Mouse (Mus musculus): ENCODE measurements at regions not wholly inside any gene's neighbourhood (a gene's known extent, or its start where the extent isn't known, plus 50 kb on each side); places are given as distances from the start of the nearest gene placed in this dataset.

DNA sequence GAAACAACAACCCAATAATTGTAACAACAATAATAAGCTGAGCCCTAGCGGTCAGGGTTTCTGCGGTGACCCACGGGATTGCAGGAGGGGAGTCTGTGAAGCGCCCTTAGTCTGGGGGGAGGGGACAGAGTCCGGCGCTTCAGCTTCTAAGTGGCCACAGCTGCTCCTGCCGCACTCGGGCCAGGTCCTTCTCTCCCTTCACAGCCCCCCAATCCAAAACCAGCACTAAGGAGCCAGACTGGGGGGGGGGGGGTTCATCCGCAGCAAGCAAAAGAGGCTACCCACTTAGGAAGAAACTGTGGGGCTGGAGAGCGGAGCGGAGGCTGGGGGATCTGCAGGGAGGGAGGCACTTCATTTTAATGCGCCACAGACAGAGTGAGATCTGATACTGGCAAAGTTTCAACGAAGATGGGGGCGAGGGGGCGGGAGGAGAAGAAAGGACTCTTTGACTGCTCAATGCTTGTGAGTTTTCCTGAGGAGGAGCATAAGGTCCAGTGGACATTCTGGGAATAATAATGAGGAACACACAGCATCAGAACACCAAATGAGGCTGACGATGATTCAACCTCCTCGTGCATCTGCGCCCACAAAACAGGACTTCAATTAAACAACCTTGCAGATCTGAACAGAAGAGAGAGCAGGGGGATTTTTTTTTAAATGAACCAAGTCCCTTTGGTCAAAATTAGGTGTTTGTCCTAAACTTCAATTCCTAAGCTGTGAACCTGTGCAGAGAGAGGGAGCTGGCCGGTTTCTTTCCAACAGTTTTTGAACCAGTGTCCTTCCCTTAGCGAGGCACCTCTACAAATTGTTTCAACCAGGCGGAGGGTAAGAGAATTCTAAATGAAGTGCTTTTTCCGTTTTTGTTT, 412.7 kb upstream of the Atp11b start:
- TF ChIP-seq POLR2A (IDR thresholded peaks at IDR 0.05; ENCODE audit: borderline replicate concordance, extremely low read depth, low read depth, low read length) (no peak), CTCF (IDR thresholded peaks at IDR 0.05; ENCODE audit: insufficient read depth, low read length) (no peak)
- Histone ChIP-seq H3K4me3 (replicated peaks; ENCODE audit: extremely low read depth, low read depth, low read length) (no peak overlapping the region), H3K4me1 (ENCODE audit: control insufficient read depth, insufficient read depth, low read length) (no peaks in the 10 kb centered on the region)
- WGBS: 8% methylated on average over 22 of the region's 22 CpGs
- no peak for DNase-seq

DNA sequence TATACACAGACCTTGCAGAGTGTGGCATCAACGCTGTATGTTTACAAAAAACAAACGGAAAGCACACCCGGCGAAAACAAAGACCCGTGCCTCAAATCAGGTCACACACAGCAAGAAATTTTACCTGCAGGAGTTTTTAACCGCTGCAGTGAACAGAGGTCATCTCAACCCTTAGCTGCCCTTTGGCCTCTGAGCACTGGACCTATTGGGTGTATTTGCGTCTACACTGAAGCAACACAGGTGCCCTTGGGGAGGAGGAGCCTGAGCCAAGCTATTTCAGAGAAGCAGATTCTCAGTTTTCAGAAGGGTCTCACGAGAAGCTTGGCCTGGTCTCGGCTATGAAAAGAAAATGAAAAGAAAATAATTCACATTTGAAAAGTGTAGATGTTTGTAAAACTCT, 412.1 kb upstream of the Atp11b start:
- TF ChIP-seq POLR2A (IDR thresholded peaks at IDR 0.05; ENCODE audit: borderline replicate concordance, extremely low read depth, low read depth, low read length) (no peak), CTCF (IDR thresholded peaks at IDR 0.05; ENCODE audit: insufficient read depth, low read length) (no peak)
- H3K4me3 ChIP-seq (replicated peaks; ENCODE audit: extremely low read depth, low read depth, low read length): no peak overlapping the region
- WGBS: 29% methylated on average over 9 of the region's 9 CpGs
- no peak for DNase-seq
- H3K4me1 ChIP-seq (ENCODE audit: control insufficient read depth, insufficient read depth, low read length): no peaks in the 10 kb centered on the region

DNA sequence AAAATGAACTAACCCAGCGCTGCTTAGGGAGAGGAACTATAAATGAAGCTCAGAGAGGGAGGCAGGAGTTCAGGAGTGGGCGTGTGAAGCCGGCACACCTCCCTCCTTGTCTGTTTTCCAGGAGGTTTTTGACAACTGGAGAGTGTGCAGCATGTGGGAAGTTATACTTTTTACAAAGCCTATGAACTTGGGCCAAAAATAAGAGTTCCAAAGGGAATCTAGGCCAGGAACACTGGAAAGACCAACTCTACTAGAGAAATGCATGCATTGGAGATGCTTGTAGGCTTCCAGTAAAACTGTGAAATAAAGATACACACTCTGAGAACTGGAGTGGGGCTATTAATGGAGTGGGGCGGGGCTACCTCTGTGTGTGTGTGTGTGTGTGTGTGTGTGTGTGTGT, 411.3 kb upstream of the Atp11b start:
- TF ChIP-seq CTCF (IDR thresholded peaks at IDR 0.05; ENCODE audit: insufficient read depth, low read length) (no peak), POLR2A (IDR thresholded peaks at IDR 0.05; ENCODE audit: borderline replicate concordance, extremely low read depth, low read depth, low read length) (no peak)
- no peak overlapping the region for H3K4me3 ChIP-seq (replicated peaks; ENCODE audit: extremely low read depth, low read depth, low read length)
- 45% methylated on average over 4 of the region's 4 CpGs for WGBS
- no peaks in the 10 kb centered on the region for H3K4me1 ChIP-seq (ENCODE audit: control insufficient read depth, insufficient read depth, low read length)
- DNase-seq: no peak

DNA sequence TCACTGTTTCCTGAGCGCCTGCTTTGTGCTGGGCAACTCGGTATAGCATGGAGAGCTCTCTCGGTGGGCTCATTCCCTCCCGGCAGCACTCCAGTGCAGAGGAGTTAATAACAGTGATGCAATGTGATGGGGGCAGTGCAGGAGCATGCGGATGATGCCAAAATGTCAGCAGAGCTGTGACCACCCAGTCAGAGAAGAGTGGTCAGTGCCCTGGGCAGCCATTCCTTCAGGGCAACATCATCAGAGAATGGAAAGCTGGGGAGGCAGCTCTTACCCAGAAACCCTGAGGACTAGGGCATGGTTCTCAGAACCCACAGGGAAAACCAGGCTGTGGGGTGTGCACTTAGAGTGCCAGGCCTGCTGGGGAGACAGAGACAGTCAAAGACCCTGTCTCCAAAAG, 410.0 kb upstream of the Atp11b start:
- WGBS: 69% methylated on average over 5 of the region's 5 CpGs
- no peak for TF ChIP-seq POLR2A (IDR thresholded peaks at IDR 0.05; ENCODE audit: borderline replicate concordance, extremely low read depth, low read depth, low read length)
- TF ChIP-seq CTCF (IDR thresholded peaks at IDR 0.05; ENCODE audit: insufficient read depth, low read length): no peak

DNA sequence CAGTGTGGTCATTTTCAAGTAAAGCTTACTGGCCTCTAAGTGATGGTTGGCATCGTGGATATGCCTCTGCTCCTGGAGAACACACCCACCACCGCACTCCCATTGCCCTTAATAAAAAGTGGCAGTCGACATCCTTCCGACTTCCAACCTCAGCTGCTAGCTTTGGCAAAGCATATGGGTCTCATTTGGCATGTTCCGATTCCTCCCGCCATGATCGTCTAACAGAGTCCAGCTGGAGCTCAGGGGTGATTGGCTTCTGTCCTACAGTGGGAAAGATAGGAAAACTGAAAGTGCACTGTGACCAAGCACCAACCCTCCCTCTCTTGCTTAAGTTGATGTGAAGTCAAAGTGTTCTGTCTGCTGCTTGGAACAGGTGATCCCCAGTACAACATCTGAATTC, 404.8 kb upstream of the Atp11b start:
- no peak for TF ChIP-seq CTCF (IDR thresholded peaks at IDR 0.05; ENCODE audit: insufficient read depth, low read length)
- no peak for TF ChIP-seq POLR2A (IDR thresholded peaks at IDR 0.05; ENCODE audit: borderline replicate concordance, extremely low read depth, low read depth, low read length)
- no peaks in the 10 kb centered on the region for H3K4me1 ChIP-seq (ENCODE audit: control insufficient read depth, insufficient read depth, low read length)
- WGBS: 75% methylated on average over 7 of the region's 7 CpGs
- no peak overlapping the region for H3K4me3 ChIP-seq (replicated peaks; ENCODE audit: extremely low read depth, low read depth, low read length)
- DNase-seq: no peak

More for the DNA sequence above, 410.0 kb upstream of the Atp11b start:
- DNase-seq: no peak
- H3K4me1 ChIP-seq (ENCODE audit: control insufficient read depth, insufficient read depth, low read length): no peaks in the 10 kb centered on the region
- H3K4me3 ChIP-seq (replicated peaks; ENCODE audit: extremely low read depth, low read depth, low read length): no peak overlapping the region

DNA sequence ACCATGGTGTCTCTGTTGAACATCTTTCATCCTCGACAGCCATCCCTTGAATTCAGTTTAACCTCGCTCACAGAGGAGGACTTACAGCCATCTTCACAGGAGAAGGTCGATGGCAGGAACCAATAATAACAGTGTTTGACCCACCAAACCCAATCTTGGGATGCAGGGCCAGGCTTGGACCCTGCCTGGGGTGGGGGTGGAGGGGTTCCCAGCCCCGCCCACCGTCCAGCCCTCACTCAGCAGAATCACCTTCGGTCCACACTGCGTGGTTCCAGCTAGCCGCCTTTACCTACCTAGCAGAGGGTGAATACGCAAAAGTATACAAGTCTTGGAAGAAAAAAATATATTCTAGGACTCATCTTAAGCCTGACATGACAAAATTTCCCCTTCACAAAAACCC, 400.5 kb upstream of the Atp11b start:
- 83% methylated on average over 9 of the region's 9 CpGs for WGBS
- DNase-seq: no peak
- Histone ChIP-seq H3K4me3 (replicated peaks; ENCODE audit: extremely low read depth, low read depth, low read length) (no peak overlapping the region), H3K4me1 (ENCODE audit: control insufficient read depth, insufficient read depth, low read length) (no peaks in the 10 kb centered on the region)
- TF ChIP-seq CTCF (IDR thresholded peaks at IDR 0.05; ENCODE audit: insufficient read depth, low read length): no peak
- TF ChIP-seq POLR2A (IDR thresholded peaks at IDR 0.05; ENCODE audit: borderline replicate concordance, extremely low read depth, low read depth, low read length): no peak

DNA sequence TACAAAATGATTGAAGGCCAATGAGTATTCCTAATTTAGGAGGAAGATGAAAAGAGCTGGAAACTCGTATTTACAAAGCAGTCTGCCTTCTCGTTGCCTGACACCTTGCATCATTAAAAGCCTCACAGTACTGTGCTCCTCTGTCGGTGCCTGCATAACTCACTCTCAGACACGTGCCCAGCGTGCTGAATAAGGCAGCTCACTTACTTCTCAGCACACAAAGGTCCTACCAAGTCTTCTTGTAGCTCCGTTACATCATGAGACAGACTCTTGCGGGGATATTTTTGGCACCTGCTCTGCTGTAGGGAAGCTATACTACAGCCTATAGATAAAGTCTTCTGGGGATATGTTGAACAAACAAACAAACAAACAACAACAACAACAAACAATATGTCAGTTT, 400.0 kb upstream of the Atp11b start:
- DNase-seq: no peak
- Histone ChIP-seq H3K4me1 (ENCODE audit: control insufficient read depth, insufficient read depth, low read length) (no peaks in the 10 kb centered on the region), H3K4me3 (replicated peaks; ENCODE audit: extremely low read depth, low read depth, low read length) (no peak overlapping the region)
- WGBS: 56% methylated on average over 7 of the region's 7 CpGs
- TF ChIP-seq CTCF (IDR thresholded peaks at IDR 0.05; ENCODE audit: insufficient read depth, low read length) (no peak), POLR2A (IDR thresholded peaks at IDR 0.05; ENCODE audit: borderline replicate concordance, extremely low read depth, low read depth, low read length) (no peak)

DNA sequence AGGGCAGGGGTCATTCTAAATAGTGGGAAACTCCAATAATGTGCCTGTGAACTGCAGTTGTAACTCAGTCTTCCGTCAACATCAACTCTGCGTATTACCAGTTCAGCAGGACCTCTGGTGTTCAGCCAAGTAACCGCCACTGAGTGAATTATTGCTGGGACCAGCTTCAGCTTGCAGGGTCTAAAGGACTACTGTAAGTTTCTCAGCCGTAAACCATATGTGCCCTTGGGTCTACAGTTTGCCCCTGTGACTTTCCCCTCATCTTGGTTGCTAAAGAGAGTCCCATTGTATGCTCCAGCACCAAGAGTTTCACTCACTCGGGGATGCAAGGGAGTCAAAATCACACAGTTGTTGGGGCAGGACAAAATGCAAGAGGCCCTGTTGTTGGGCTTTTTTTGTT, 399.6 kb upstream of the Atp11b start:
- TF ChIP-seq CTCF (IDR thresholded peaks at IDR 0.05; ENCODE audit: insufficient read depth, low read length) (no peak), POLR2A (IDR thresholded peaks at IDR 0.05; ENCODE audit: borderline replicate concordance, extremely low read depth, low read depth, low read length) (no peak)
- Histone ChIP-seq H3K4me3 (replicated peaks; ENCODE audit: extremely low read depth, low read depth, low read length) (no peak overlapping the region), H3K4me1 (ENCODE audit: control insufficient read depth, insufficient read depth, low read length) (no peaks in the 10 kb centered on the region)
- DNase-seq: no peak
- WGBS: 72% methylated on average over 5 of the region's 5 CpGs

DNA sequence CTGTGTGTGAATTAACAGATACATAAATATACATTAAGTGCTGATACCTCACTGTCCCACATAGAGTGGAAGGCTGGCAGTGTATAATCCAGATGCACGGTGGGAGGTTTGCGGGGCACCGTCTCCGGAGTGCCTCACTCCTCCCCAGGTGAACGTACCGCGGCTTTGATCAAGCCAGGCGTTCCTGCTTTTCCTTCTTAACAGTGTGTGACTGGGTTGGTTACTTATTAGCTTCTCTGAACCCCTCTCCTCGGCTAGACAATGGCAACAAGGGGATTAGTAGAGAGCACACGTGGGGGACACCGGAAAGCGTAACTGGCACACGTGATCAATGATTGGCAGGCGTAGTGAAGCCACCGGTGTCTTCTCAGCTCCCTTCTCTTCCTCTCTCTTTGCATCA, 396.8 kb upstream of the Atp11b start:
- 72% methylated on average over 15 of the region's 15 CpGs for WGBS
- H3K4me3 ChIP-seq (replicated peaks; ENCODE audit: extremely low read depth, low read depth, low read length): no peak overlapping the region
- TF ChIP-seq CTCF (IDR thresholded peaks at IDR 0.05; ENCODE audit: insufficient read depth, low read length) (no peak), POLR2A (IDR thresholded peaks at IDR 0.05; ENCODE audit: borderline replicate concordance, extremely low read depth, low read depth, low read length) (no peak)

DNA sequence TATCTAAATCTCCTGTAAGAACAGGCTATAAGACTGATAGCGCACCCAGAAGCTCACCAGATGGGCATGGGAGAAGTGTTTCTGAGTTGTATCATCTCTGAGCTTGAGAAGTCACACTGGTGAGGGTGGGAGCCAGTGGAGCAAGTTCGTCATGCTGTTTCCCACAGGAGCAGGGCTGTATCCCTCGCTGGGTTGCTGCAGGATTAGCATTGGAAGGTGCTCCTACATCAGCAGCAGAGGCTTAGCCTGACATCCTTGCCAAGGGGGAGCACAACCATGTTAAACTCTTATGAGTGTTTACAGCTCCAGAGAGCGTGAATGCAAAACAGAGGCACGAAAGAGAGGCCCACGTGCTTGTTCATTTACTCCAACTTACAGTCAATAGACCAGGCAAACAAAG, 395.4 kb upstream of the Atp11b start:
- TF ChIP-seq CTCF (IDR thresholded peaks at IDR 0.05; ENCODE audit: insufficient read depth, low read length) (no peak), POLR2A (IDR thresholded peaks at IDR 0.05; ENCODE audit: borderline replicate concordance, extremely low read depth, low read depth, low read length) (no peak)
- whole genome bisulfite sequencing: 63% methylated on average over 6 of the region's 6 CpGs
- Histone ChIP-seq H3K4me3 (replicated peaks; ENCODE audit: extremely low read depth, low read depth, low read length) (no peak overlapping the region), H3K4me1 (ENCODE audit: control insufficient read depth, insufficient read depth, low read length) (no peaks in the 10 kb centered on the region)
- no peak for DNase-seq

More for the DNA sequence above, 396.8 kb upstream of the Atp11b start:
- DNase-seq: no peak
- no peaks in the 10 kb centered on the region for H3K4me1 ChIP-seq (ENCODE audit: control insufficient read depth, insufficient read depth, low read length)
